Mouse (Mus musculus) forebrain, embryonic 13.5 days (tissue): Measurements from ENCODE around the gene Gm6812. TPM values are rescaled to one million over a fixed set of nuclear protein-coding genes. Genes with fewer than 3 reads are reported as not detected.
"Not testable (repeated sequence)": the region's sequence is repeated elsewhere in the genome, so short reads cannot be mapped to it uniquely, and the experiment has no call there.

ENCODE experiments used
- ATAC-seq: fragments of 200-750 bp; cut with Nextera tagmentation; 2 replicates; pipeline ENCODE4 v1.8.0; 2017
- H3K27ac ChIP-seq: fragments of 300-500 bp; sonication (generic); 2 replicates; pipeline ENCODE4 v1.5.1; 2015; ENCODE audit warnings: inconsistent platforms, mild to moderate bottlenecking, moderate library complexity
- H3K27me3 ChIP-seq: fragments of 300-500 bp; sonication (generic); 2 replicates; pipeline ENCODE4 v1.6.1; 2015; ENCODE audit warnings: mild to moderate bottlenecking, inconsistent platforms
- H3K36me3 ChIP-seq: fragments of 300-500 bp; sonication (generic); 2 replicates; pipeline ENCODE4 v1.6.1; 2015; ENCODE audit warnings: mild to moderate bottlenecking, inconsistent platforms; ENCODE audit not compliant: poor library complexity, severe bottlenecking
- H3K4me1 ChIP-seq: fragments of 300-500 bp; sonication (generic); 2 replicates; pipeline ENCODE4 v1.6.1; 2015; ENCODE audit warnings: inconsistent platforms
- H3K4me2 ChIP-seq: fragments of 300-500 bp; sonication (generic); 2 replicates; pipeline ENCODE4 v1.6.1; 2015; ENCODE audit warnings: inconsistent platforms, mild to moderate bottlenecking, moderate library complexity
- H3K4me3 ChIP-seq: fragments of 300-500 bp; sonication (generic); 2 replicates; pipeline ENCODE4 v1.5.1; 2015; ENCODE audit warnings: mild to moderate bottlenecking, inconsistent platforms
- H3K9ac ChIP-seq: fragments of 300-500 bp; sonication (generic); 2 replicates; pipeline ENCODE4 v1.6.1; 2015; ENCODE audit warnings: mild to moderate bottlenecking, inconsistent platforms
- H3K9me3 ChIP-seq: fragments of 300-500 bp; sonication (generic); replicated peaks from 2 replicates; pipeline ENCODE4 v1.6.1; 2016; ENCODE audit warnings: inconsistent platforms
- WGBS: fragments of 180-500 bp; shearing (Covaris S2); methylation state at CpG from one replicate; pipeline ENCODE4 v1.1.7; 2015; 5-methylcytosine and 5-hydroxymethylcytosine counted together
- polyA plus RNA-seq: library from polyadenylated mRNA; unstranded; fragments of >200 nt; fragmentation: Nextera tagmentation; extraction: Ambion mirVana; gene quantifications from 2 replicates; pipeline ENCODE4 v1.2.1, GENCODE M21; 2015

Gene Gm6812
- not detected in 2 replicates for polyA plus RNA-seq

DNA sequence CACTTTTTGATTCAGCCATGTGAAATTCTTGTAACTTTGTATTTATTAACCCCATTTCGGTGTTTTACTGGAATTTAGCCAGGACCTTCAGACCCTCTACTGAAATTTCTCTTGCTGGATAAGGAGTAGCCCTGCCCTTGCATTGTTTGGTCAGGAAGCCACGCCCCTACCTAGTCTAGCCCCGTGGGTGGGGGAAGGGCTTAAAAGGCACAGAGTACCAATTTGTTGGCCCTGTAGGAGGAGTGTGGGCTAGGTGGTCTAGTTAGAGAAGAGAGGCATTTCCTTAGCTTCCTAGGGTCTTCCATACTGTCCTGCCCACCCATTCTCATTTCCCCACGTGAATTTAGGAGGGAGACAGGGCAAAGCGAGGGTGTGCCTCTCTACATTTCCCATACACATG lies at the start of gene Gm6812:
TSS of gene Gm6812 (minus strand) at position 101 of the 400 bp plus-strand sequence.
- H3K4me1 ChIP-seq, ATAC-seq, H3K9ac ChIP-seq, H3K4me2 ChIP-seq, H3K27ac ChIP-seq, H3K27me3 ChIP-seq, H3K4me3 ChIP-seq, H3K9me3 ChIP-seq, H3K36me3 ChIP-seq: not testable (repeated sequence)
- WGBS = 72% methylated on average over 5 of the region's 5 CpGs

- H3K9ac ChIP-seq = no peak overlapping the region
- no peak for ATAC-seq
- H3K4me1 ChIP-seq = no peaks in the 10 kb centered on the region
- H3K4me2 ChIP-seq = no peak overlapping the region
- no peak overlapping the region for H3K27ac ChIP-seq
- no peak overlapping the region for H3K4me3 ChIP-seq
- H3K9me3 ChIP-seq = no peaks in the 10 kb centered on the region
- WGBS = 28% methylated on average over 2 of the region's 2 CpGs
- no peaks in the 10 kb centered on the region for H3K27me3 ChIP-seq
- H3K36me3 ChIP-seq = no peaks in the 10 kb centered on the region
These were observed 27.7 kb downstream of the Gm6812 start for GRCm38 (mm10) chrX:68865145-68865544.

Other genes with a start within 250 kb of the Gm6812 start
- 60.4 and 63.2 TPM in 2 replicates for gene Fmr1, start 214.5 kb downstream of the Gm6812 start, polyA plus RNA-seq
- gene Fmr1nb, start 131.2 kb downstream of the Gm6812 start, polyA plus RNA-seq = not detected in 2 replicates
- 2.5 and 3.7 TPM in 2 replicates for gene Gm14698, start 72.0 kb downstream of the Gm6812 start, polyA plus RNA-seq